Mouse (Mus musculus) midbrain, embryonic 11.5 days (tissue): ENCODE results near the gene Clk3. TPM values are rescaled to one million over a fixed set of nuclear protein-coding genes. Genes with fewer than 3 reads are reported as not detected.

Experiments used
- ATAC-seq: fragments of 200-750 bp; cut with Nextera tagmentation; 2 replicates; pipeline ENCODE4 v1.8.0; 2017; ENCODE audit warnings: moderate TSS enrichment, moderate library complexity; ENCODE audit not compliant: low FRiP score
- DNase-seq: peaks from one replicate; pipeline ENCODE4 v3.0.0; 2015; ENCODE audit warnings: low spot score; ENCODE audit errors: missing footprints
- H3K27ac ChIP-seq: fragments of 300-500 bp; sonication (generic); 2 replicates; pipeline ENCODE4 v1.5.1; 2014; ENCODE audit warnings: low read depth, low read length
- H3K27me3 ChIP-seq: fragments of 300-500 bp; sonication (generic); 2 replicates; pipeline ENCODE4 v1.6.1; 2014; ENCODE audit warnings: mild to moderate bottlenecking, low read length, moderate library complexity, mixed read lengths; ENCODE audit not compliant: control insufficient read depth, insufficient read depth
- H3K36me3 ChIP-seq: fragments of 300-500 bp; sonication (generic); 2 replicates; pipeline ENCODE4 v1.6.1; 2014; ENCODE audit warnings: mild to moderate bottlenecking, low read length, moderate library complexity, mixed read lengths; ENCODE audit not compliant: control insufficient read depth, insufficient read depth
- H3K4me1 ChIP-seq: fragments of 300-500 bp; sonication (generic); 2 replicates; pipeline ENCODE4 v1.6.1; 2014; ENCODE audit warnings: low read length; ENCODE audit not compliant: control insufficient read depth, insufficient read depth
- H3K4me2 ChIP-seq: fragments of 300-500 bp; sonication (generic); 2 replicates; pipeline ENCODE4 v1.6.1; 2014; ENCODE audit warnings: mild to moderate bottlenecking, moderate library complexity
- H3K4me3 ChIP-seq: fragments of 300-500 bp; sonication (generic); 2 replicates; pipeline ENCODE4 v1.5.1; 2014; ENCODE audit warnings: low read depth, low read length
- H3K9ac ChIP-seq: fragments of 300-500 bp; sonication (generic); 2 replicates; pipeline ENCODE4 v1.6.1; 2014; ENCODE audit warnings: low read length
- H3K9me3 ChIP-seq: fragments of 300-500 bp; sonication (generic); 2 replicates; pipeline ENCODE4 v1.6.1; 2016; ENCODE audit warnings: low read length; ENCODE audit not compliant: control insufficient read depth
- WGBS: fragments of 180-500 bp; shearing (Covaris S2); extraction: QIAGEN DNeasy Blood & Tissue Kit; methylation state at CpG from one replicate; pipeline ENCODE4 v1.1.7; 2014; 5-methylcytosine and 5-hydroxymethylcytosine counted together
- polyA plus RNA-seq: library from polyadenylated mRNA; unstranded; fragments of >200 nt; fragmentation: Nextera tagmentation; extraction: Ambion mirVana; gene quantifications from 2 replicates; pipeline ENCODE4 v1.2.1, GENCODE M21; 2014

Clk3 gene
- polyA plus RNA-seq, 1 experiment from 2014 or later, result 91.6 TPM

DNA sequence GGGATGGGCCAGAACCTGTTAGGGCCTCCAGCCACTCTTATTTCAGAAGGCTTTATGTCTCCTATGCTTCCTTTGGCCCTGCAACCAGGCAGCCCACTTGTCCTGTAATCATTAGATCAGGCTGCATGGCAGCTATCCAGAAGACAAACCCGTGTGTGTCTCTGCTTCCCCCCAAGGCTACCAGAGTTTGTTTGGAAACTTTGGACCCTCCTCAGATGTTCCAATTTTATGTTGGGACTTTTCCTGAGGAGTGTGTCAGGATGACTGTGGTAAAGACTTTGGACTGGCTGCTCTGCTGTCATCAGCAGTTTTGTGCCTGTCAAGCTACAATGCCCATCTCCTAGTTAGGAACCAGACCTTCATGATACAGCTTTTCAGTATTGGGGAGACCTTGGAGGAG, 16.8 kb downstream of the Clk3 start:
- Histone ChIP-seq H3K27ac (no peak overlapping the region), H3K4me2 (no peak overlapping the region), H3K36me3 (peaks cover 66% of the 10 kb centered on the region), H3K9me3 (no peaks in the 10 kb centered on the region), H3K9ac (no peak overlapping the region), H3K4me1 (no peaks in the 10 kb centered on the region), H3K27me3 (no peaks in the 10 kb centered on the region), H3K4me3 (no peak overlapping the region)
- ATAC-seq (no peak), DNase-seq (peak; percentile 35)
- 96% methylated on average over 1 of the region's 1 CpGs for WGBS

DNA sequence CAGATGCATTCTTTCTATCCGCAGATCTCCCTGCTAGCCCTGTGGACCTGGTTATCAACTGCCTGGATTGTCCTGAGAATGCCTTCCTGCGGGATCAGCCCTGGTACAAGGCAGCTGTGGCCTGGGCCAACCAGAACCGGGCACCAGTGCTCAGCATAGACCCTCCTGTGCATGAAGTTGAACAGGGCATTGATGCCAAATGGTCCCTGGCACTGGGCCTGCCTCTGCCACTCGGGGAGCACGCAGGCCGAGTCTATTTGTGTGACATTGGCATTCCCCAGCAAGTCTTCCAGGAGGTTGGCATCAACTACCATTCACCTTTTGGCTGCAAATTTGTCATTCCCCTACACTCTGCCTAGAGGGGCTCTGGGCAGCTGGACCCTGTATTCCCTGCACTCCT, 17.5 kb downstream of the Clk3 start:
- no peak for ATAC-seq
- peaks cover 59% of the 10 kb centered on the region for H3K36me3 ChIP-seq
- WGBS, result 91% methylated on average over 6 of the region's 6 CpGs

DNA sequence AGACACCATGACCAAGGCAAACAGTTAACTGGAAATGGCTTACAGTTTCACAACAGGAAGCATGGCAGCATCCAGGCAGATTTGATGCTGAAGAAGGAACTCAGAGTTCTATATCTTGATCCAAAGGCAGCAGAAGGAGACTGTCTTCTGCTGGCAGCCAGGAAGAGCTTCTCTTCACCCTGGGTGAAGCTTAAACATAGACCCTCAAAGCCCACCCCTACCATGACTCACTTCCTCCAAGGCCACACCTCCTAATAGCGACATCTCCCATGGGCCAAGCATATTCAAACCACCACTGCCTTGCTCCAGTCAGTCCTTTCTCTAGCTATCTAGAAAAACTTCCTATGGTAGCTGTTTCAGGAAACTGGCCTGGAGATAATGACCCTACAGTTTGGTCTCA, 18.6 kb downstream of the Clk3 start:
- H3K9ac ChIP-seq, result no peak overlapping the region
- H3K27ac ChIP-seq, result no peak overlapping the region
- no peaks in the 10 kb centered on the region for H3K27me3 ChIP-seq
- no peak overlapping the region for H3K4me2 ChIP-seq
- H3K4me1 ChIP-seq, result no peaks in the 10 kb centered on the region
- peaks cover 50% of the 10 kb centered on the region for H3K36me3 ChIP-seq
- 90% methylated on average over 1 of the region's 1 CpGs for WGBS
- ATAC-seq (no peak), DNase-seq (no peak)
- H3K9me3 ChIP-seq, result no peaks in the 10 kb centered on the region
- H3K4me3 ChIP-seq, result no peak overlapping the region

More for the DNA sequence above, 17.5 kb downstream of the Clk3 start:
- H3K27me3 ChIP-seq, result no peaks in the 10 kb centered on the region
- H3K4me3 ChIP-seq, result no peak overlapping the region
- peak; percentile 74 for DNase-seq
- no peak overlapping the region for H3K9ac ChIP-seq
- no peak overlapping the region for H3K27ac ChIP-seq
- H3K4me1 ChIP-seq, result no peaks in the 10 kb centered on the region
- H3K4me2 ChIP-seq, result no peak overlapping the region
- no peaks in the 10 kb centered on the region for H3K9me3 ChIP-seq

DNA sequence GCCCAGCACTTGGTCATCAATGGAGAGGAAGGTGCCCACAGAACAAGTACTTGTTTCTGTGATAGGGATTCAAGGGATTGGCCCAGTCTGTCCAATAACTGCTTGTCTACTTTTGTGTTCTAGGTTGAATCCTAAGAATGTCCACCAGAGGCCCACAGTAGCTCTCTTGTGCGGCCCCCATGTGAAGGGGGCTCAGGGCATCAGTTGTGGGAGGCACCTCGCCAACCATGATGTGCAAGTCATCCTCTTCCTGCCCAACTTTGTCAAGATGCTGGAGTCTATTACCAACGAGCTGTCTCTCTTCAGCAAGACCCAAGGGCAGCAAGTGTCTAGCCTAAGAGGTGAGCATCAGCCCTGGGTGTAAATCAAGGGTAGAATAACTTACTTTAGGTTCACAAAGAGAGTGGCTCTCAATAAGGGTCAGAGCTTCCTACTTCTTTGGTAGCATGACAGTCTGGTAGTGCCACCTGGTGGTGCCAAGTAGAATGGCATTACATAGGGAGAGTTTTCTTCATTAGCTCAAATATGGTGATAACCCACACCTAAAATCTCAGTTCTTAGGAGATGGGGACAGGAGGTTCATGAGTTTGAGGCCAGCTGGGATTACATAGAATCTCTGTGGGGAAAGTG, 21.1 kb downstream of the Clk3 start:
- Histone ChIP-seq H3K4me3 (no peak overlapping the region), H3K9me3 (no peaks in the 10 kb centered on the region), H3K4me1 (no peaks in the 10 kb centered on the region), H3K4me2 (no peak overlapping the region), H3K9ac (no peak overlapping the region), H3K27me3 (no peaks in the 10 kb centered on the region), H3K27ac (no peak overlapping the region), H3K36me3 (peaks cover 28% of the 10 kb centered on the region)
- no peak for ATAC-seq
- DNase-seq, result no peak
- WGBS, result 83% methylated on average over 3 of the region's 3 CpGs

DNA sequence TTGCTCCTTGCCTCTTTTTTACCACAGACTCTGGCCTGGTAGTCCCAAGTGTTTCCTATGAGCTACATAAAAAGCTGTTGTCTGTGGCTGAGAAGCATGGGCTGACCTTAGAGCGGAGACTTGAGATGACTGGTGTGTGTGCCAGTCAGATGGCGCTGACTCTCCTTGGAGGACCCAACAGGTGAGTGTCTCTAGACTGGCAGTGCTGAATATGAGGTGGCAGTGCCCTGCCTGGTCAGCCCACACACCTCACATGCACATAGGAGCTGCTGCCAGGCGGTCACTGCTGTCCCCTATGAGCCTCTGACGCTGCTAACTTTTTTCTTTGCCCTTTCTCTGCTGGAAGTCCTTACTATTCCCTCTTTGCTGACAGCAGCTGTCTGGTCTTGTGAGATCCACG, 25.8 kb downstream of the Clk3 start:
- no peak overlapping the region for H3K9ac ChIP-seq
- WGBS, result 91% methylated on average over 5 of the region's 5 CpGs
- ATAC-seq (no peak), DNase-seq (no peak)
- no peaks in the 10 kb centered on the region for H3K27me3 ChIP-seq
- H3K9me3 ChIP-seq, result no peaks in the 10 kb centered on the region
- no peak overlapping the region for H3K27ac ChIP-seq
- H3K4me2 ChIP-seq, result no peak overlapping the region
- H3K4me1 ChIP-seq, result no peaks in the 10 kb centered on the region
- no peak overlapping the region for H3K4me3 ChIP-seq
- peaks cover 4% of the 10 kb centered on the region; the same call in 1 of the 2 replicates for H3K36me3 ChIP-seq

DNA sequence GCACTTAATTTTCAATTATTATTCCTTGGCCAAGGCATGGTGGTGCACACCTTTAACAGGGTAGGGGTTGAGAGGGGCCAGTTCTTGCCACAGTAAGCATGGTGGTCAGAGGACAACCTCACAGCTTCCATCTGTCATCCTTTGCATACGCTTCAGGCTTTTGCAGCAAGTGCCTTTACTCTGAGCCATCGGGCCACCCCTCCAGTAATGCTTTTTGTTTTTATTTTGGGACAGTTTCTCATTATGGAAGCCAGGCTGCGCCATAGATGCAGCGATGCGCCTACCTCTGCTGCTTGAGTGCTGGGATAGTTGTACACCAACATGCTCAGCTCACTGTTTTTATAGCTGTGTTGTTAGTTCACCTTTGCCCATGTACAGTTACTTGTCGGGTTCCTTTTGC, 32.1 kb downstream of the Clk3 start:
- H3K9ac ChIP-seq, result no peak overlapping the region
- no peak for ATAC-seq
- no peaks in the 10 kb centered on the region for H3K9me3 ChIP-seq
- no peak overlapping the region for H3K4me2 ChIP-seq
- H3K4me1 ChIP-seq, result no peaks in the 10 kb centered on the region
- H3K4me3 ChIP-seq, result no peak overlapping the region
- no peaks in the 10 kb centered on the region for H3K27me3 ChIP-seq
- no peak overlapping the region for H3K27ac ChIP-seq
- WGBS, result 98% methylated on average over 6 of the region's 6 CpGs
- H3K36me3 ChIP-seq, result no peaks in the 10 kb centered on the region; the same call in 1 of the 2 replicates
- DNase-seq, result no peak

DNA sequence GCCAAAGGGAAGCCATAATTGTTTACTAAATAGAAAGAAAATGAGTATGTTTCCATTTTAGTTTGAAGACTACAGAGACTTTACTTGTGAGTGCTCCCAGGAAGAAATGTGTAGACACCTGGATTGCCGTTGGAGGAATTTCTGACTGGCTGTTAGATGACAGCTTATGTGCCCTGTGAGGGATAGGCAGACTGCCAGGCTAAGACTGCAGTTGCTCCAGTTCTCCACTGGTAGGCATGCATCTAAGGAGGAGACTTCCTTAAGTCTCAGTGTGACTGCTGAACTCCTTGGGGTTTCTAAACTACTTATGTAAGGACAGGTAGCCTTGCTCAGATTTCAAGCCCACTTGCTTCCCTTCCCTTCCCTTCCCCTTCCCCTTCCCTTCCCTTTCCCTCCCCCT, 37.3 kb downstream of the Clk3 start:
- DNase-seq, result no peak
- Histone ChIP-seq H3K9me3 (no peaks in the 10 kb centered on the region), H3K4me3 (no peak overlapping the region), H3K4me1 (no peaks in the 10 kb centered on the region), H3K27me3 (no peaks in the 10 kb centered on the region), H3K36me3 (peaks cover 10% of the 10 kb centered on the region), H3K4me2 (no peak overlapping the region), H3K9ac (no peak overlapping the region), H3K27ac (no peak overlapping the region)
- WGBS, result 91% methylated on average over 1 of the region's 1 CpGs
- ATAC-seq, result no peak

DNA sequence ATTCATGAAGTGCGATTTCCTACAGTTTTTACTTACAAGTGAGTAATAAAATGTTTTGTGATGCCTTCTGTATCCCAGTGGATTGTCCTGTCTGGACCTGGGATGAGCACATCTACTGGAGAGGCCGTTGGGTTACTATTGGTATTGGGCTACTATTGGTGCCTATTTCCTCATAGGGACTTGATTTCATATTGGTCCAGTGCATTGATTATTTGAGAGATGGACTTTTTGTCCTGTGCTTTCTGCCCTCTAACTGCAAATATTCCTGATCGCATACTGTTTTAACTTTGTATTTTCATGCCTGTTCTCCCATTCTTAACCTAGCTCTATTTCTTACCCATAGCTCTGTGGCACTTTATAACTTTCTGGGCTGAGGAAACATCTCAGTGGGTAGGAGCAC, 41.0 kb downstream of the Clk3 start:
- Histone ChIP-seq H3K27me3 (no peaks in the 10 kb centered on the region), H3K9ac (no peak overlapping the region), H3K4me2 (no peak overlapping the region), H3K4me1 (no peaks in the 10 kb centered on the region), H3K4me3 (no peak overlapping the region), H3K36me3 (peaks cover 10% of the 10 kb centered on the region), H3K9me3 (no peaks in the 10 kb centered on the region), H3K27ac (no peak overlapping the region)
- ATAC-seq, result no peak
- no peak for DNase-seq
- WGBS, result 96% methylated on average over 3 of the region's 3 CpGs

DNA sequence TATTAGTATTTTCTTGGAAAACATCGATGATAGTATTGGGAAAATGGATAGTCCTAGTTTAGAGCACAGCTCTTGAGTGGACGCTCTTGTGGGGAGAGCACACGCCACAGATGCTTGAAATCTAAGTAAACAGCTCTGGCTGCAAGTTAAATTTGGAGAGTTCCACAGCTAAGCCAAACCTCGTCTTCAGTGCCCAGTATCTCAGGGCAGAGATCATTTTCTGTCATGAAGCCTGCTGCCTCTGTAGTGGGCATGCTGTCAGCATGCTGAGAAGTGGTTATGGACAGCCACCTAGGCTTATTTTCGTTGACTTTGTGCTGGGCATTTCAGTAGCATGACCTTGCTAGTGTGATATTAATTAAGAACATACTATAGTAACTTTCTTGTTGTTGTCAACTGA, 41.9 kb downstream of the Clk3 start:
- DNase-seq (no peak), ATAC-seq (no peak)
- Histone ChIP-seq H3K9ac (no peak overlapping the region), H3K4me1 (no peaks in the 10 kb centered on the region), H3K27ac (no peak overlapping the region), H3K9me3 (no peaks in the 10 kb centered on the region), H3K4me3 (no peak overlapping the region), H3K36me3 (peaks cover 10% of the 10 kb centered on the region), H3K27me3 (no peaks in the 10 kb centered on the region), H3K4me2 (no peak overlapping the region)
- 90% methylated on average over 5 of the region's 5 CpGs for WGBS
